Mouse (Mus musculus) liver, embryonic 15.5 days (tissue): Measurements from ENCODE around the gene Olfr382. TPM values are rescaled to one million over a fixed set of nuclear protein-coding genes. Genes with fewer than 3 reads are reported as not detected.
"Not testable (repeated sequence)": the region's sequence is repeated elsewhere in the genome, so short reads cannot be mapped to it uniquely, and the experiment has no call there.

ENCODE experiments used
- ATAC-seq: fragments of 200-750 bp; cut with Nextera tagmentation; 2 replicates; pipeline ENCODE4 v1.8.0; 2017; ENCODE audit warnings: moderate number of reproducible peaks, mild to moderate bottlenecking, moderate library complexity; ENCODE audit not compliant: insufficient read depth
- H3K27ac ChIP-seq: fragments of 300-500 bp; sonication (generic); replicated peaks from 2 replicates; pipeline ENCODE4 v1.5.1; 2015; ENCODE audit warnings: mild to moderate bottlenecking, inconsistent platforms
- H3K27me3 ChIP-seq: fragments of 300-500 bp; sonication (generic); 2 replicates; pipeline ENCODE4 v1.6.1; 2015; ENCODE audit warnings: mild to moderate bottlenecking, inconsistent platforms
- H3K36me3 ChIP-seq: fragments of 300-500 bp; sonication (generic); replicated peaks from 2 replicates; pipeline ENCODE4 v1.6.1; 2015; ENCODE audit warnings: moderate library complexity, mild to moderate bottlenecking, inconsistent platforms
- H3K4me1 ChIP-seq: fragments of 300-500 bp; sonication (generic); replicated peaks from 2 replicates; pipeline ENCODE4 v1.6.1; 2015; ENCODE audit warnings: inconsistent platforms
- H3K4me2 ChIP-seq: fragments of 300-500 bp; sonication (generic); 2 replicates; pipeline ENCODE4 v1.6.1; 2015; ENCODE audit warnings: moderate library complexity, mild to moderate bottlenecking, inconsistent platforms
- H3K4me3 ChIP-seq: fragments of 300-500 bp; sonication (generic); replicated peaks from 2 replicates; pipeline ENCODE4 v1.5.1; 2015; ENCODE audit warnings: mild to moderate bottlenecking, inconsistent platforms
- H3K9ac ChIP-seq: fragments of 300-500 bp; sonication (generic); 2 replicates; pipeline ENCODE4 v1.6.1; 2015; ENCODE audit warnings: moderate library complexity, mild to moderate bottlenecking, inconsistent platforms
- H3K9me3 ChIP-seq: fragments of 300-500 bp; sonication (generic); replicated peaks from 2 replicates; pipeline ENCODE4 v1.6.1; 2016; ENCODE audit warnings: inconsistent platforms
- WGBS: fragments of 180-500 bp; shearing (Covaris S2); methylation state at CpG from one replicate; pipeline ENCODE4 v1.1.7; 2015; ENCODE audit warnings: mixed read lengths; ENCODE audit not compliant: insufficient replicate concordance; 5-methylcytosine and 5-hydroxymethylcytosine counted together
- polyA plus RNA-seq: library from polyadenylated mRNA; unstranded; fragments of >200 nt; fragmentation: Nextera tagmentation; extraction: Ambion mirVana; gene quantifications from 2 replicates; pipeline ENCODE4 v1.2.1, GENCODE M21; 2015

The Olfr382 gene
- polyA plus RNA-seq, result not detected in 2 replicates

DNA sequence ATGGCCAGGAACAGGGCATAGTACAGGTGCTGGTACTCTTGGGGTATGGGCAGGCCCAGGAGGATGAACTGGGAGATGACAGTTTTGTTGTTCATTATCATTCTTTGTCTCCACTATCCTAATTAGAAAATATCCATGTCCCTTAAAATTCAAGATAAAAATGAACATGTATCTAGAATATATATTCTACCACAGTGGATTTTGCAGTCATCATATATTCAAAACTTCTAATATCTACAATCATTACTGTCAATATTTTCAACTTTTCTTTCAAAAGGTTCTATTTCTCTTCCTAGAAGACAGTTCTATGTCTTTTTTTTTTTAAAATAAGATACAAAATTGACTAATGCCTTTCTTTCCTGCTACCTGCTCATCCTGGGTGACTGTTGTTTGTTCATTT lies at the start of gene Olfr382:
TSS of gene Olfr382 (minus strand) at position 101 of the 400 bp plus-strand sequence.
- ATAC-seq, result no peak
- H3K9me3 ChIP-seq, result no peaks in the 10 kb centered on the region
- no peaks in the 10 kb centered on the region for H3K27me3 ChIP-seq
- no peak within 1 kb of the TSS for H3K4me2 ChIP-seq
- H3K27ac ChIP-seq, result no peak within 1 kb of the TSS
- H3K4me3 ChIP-seq, result no peak within 1 kb of the TSS
- H3K9ac ChIP-seq, result no peak within 1 kb of the TSS
- no peaks in the 10 kb centered on the region for H3K36me3 ChIP-seq
- no peaks in the 10 kb centered on the region for H3K4me1 ChIP-seq

- not testable (repeated sequence) for H3K27me3 ChIP-seq, H3K4me1 ChIP-seq, H3K27ac ChIP-seq, H3K36me3 ChIP-seq, H3K9me3 ChIP-seq, ATAC-seq, H3K4me2 ChIP-seq, H3K4me3 ChIP-seq, H3K9ac ChIP-seq
- WGBS, result 64% methylated on average over 1 of the region's 1 CpGs
Measured at GRCm38 (mm10) chr11:73528971-73529370, 12.0 kb upstream of the Olfr382 start.

- H3K27me3 ChIP-seq, result no peaks in the 10 kb centered on the region
- H3K36me3 ChIP-seq, result no peaks in the 10 kb centered on the region
- ATAC-seq, result no peak
- no peaks in the 10 kb centered on the region for H3K4me1 ChIP-seq
- H3K27ac ChIP-seq, result no peak within 1 kb of the TSS
- H3K9me3 ChIP-seq, result no peaks in the 10 kb centered on the region
- no peak within 1 kb of the TSS for H3K9ac ChIP-seq
- H3K4me2 ChIP-seq, result no peak within 1 kb of the TSS
- H3K4me3 ChIP-seq, result no peak within 1 kb of the TSS
Measured at GRCm38 (mm10) chr11:73491503-73491902, 25.5 kb downstream of the Olfr382 start, which contains the start of gene Olfr381. TSS of gene Olfr381 (minus strand) at chr11:73491603.

Other genes with a start within 250 kb of the Olfr382 start
- gene Trpv3, start 249.8 kb downstream of the Olfr382 start, polyA plus RNA-seq, result 0.02 TPM in 2 replicates
- 2.6 and 3.5 TPM in 2 replicates for gene Aspa, start 187.6 kb downstream of the Olfr382 start, polyA plus RNA-seq
- gene Gm49340, start 187.5 kb downstream of the Olfr382 start, polyA plus RNA-seq, result 0.13 TPM in 1 of 2 replicates, not detected in the other
- gene Spata22, start 187.5 kb downstream of the Olfr382 start, polyA plus RNA-seq, result 2.5 and 2.8 TPM in 2 replicates
- gene Olfr20, start 166.4 kb downstream of the Olfr382 start, polyA plus RNA-seq, result 0.25 TPM in 1 of 2 replicates, not detected in the other
- gene Olfr376, start 146.0 kb downstream of the Olfr382 start, polyA plus RNA-seq, result not detected in 2 replicates
- gene Olfr1, start 117.6 kb downstream of the Olfr382 start, polyA plus RNA-seq, result not detected in 2 replicates
- gene Olfr378, start 88.7 kb downstream of the Olfr382 start, polyA plus RNA-seq, result not detected in 2 replicates
- gene Olfr380, start 59.7 kb downstream of the Olfr382 start, polyA plus RNA-seq, result not detected in 2 replicates
- not detected in 2 replicates for gene Olfr381, start 25.6 kb downstream of the Olfr382 start, polyA plus RNA-seq
- gene Olfr385, start 75.8 kb upstream of the Olfr382 start, polyA plus RNA-seq, result not detected in 2 replicates
- not detected in 2 replicates for gene Olfr384, start 81.4 kb upstream of the Olfr382 start, polyA plus RNA-seq
- gene Zfp735, start 171.6 kb upstream of the Olfr382 start, polyA plus RNA-seq, result not detected in 2 replicates